Mouse (Mus musculus): ENCODE measurements around the gene St8sia1. TPM values are rescaled to one million over a fixed set of nuclear protein-coding genes. Genes with fewer than 3 reads are reported as not detected.

St8sia1 gene
- polyA plus RNA-seq, 1 experiment from 2014 or later = 4.7 TPM

- no peak overlapping the region for H3K27ac ChIP-seq (ENCODE audit: low read depth, low read length)
- H3K27me3 ChIP-seq (replicated peaks; ENCODE audit: control insufficient read depth, insufficient read depth, low read length) = no peaks in the 10 kb centered on the region
- no peak for DNase-seq (ENCODE audit: low spot score)
- H3K4me2 ChIP-seq (ENCODE audit: low read length) = no peak overlapping the region
- H3K4me3 ChIP-seq (ENCODE audit: low read depth, low read length) = no peak overlapping the region
- H3K9ac ChIP-seq (ENCODE audit: low read length) = no peak overlapping the region
- WGBS = 92% methylated on average over 7 of the region's 7 CpGs
- H3K36me3 ChIP-seq (ENCODE audit: control insufficient read depth, insufficient read depth, low read length) = no peaks in the 10 kb centered on the region
- no peaks in the 10 kb centered on the region; the same call in 1 of the 2 replicates for H3K4me1 ChIP-seq (ENCODE audit: control insufficient read depth, insufficient read depth, low read length)
- H3K9me3 ChIP-seq (replicated peaks; ENCODE audit: control insufficient read depth, low read length) = no peaks in the 10 kb centered on the region
- no peak for ATAC-seq
Measured at GRCm38 (mm10) chr6:142952361-142952954, 11.8 kb downstream of the St8sia1 start.

- Histone ChIP-seq H3K4me1 (ENCODE audit: control insufficient read depth, insufficient read depth, low read length) (no peaks in the 10 kb centered on the region; the same call in 1 of the 2 replicates), H3K9ac (ENCODE audit: low read length) (no peak overlapping the region), H3K27me3 (replicated peaks; ENCODE audit: control insufficient read depth, insufficient read depth, low read length) (no peaks in the 10 kb centered on the region), H3K27ac (ENCODE audit: low read depth, low read length) (no peak overlapping the region), H3K4me3 (ENCODE audit: low read depth, low read length) (no peak overlapping the region), H3K36me3 (ENCODE audit: control insufficient read depth, insufficient read depth, low read length) (no peaks in the 10 kb centered on the region), H3K9me3 (replicated peaks; ENCODE audit: control insufficient read depth, low read length) (no peaks in the 10 kb centered on the region), H3K4me2 (ENCODE audit: low read length) (no peak overlapping the region)
- 91% methylated on average over 7 of the region's 7 CpGs for WGBS
- ATAC-seq (no peak), DNase-seq (ENCODE audit: low spot score) (no peak)
Measured at GRCm38 (mm10) chr6:142951564-142952308, 12.5 kb downstream of the St8sia1 start.

GRCm38 (mm10) chr6:142950354-142950753 lies 13.9 kb downstream of the St8sia1 start:
- no peak overlapping the region for H3K9ac ChIP-seq (ENCODE audit: low read length)
- H3K4me2 ChIP-seq (ENCODE audit: low read length) = no peak overlapping the region
- DNase-seq (ENCODE audit: low spot score) (no peak), ATAC-seq (no peak)
- H3K36me3 ChIP-seq (ENCODE audit: control insufficient read depth, insufficient read depth, low read length) = no peaks in the 10 kb centered on the region
- no peak overlapping the region for H3K4me3 ChIP-seq (ENCODE audit: low read depth, low read length)
- no peaks in the 10 kb centered on the region for H3K27me3 ChIP-seq (replicated peaks; ENCODE audit: control insufficient read depth, insufficient read depth, low read length)
- no peak overlapping the region for H3K27ac ChIP-seq (ENCODE audit: low read depth, low read length)
- WGBS = 74% methylated on average over 11 of the region's 11 CpGs
- H3K4me1 ChIP-seq (ENCODE audit: control insufficient read depth, insufficient read depth, low read length) = no peaks in the 10 kb centered on the region; the same call in 1 of the 2 replicates
- H3K9me3 ChIP-seq (replicated peaks; ENCODE audit: control insufficient read depth, low read length) = no peaks in the 10 kb centered on the region

DNA sequence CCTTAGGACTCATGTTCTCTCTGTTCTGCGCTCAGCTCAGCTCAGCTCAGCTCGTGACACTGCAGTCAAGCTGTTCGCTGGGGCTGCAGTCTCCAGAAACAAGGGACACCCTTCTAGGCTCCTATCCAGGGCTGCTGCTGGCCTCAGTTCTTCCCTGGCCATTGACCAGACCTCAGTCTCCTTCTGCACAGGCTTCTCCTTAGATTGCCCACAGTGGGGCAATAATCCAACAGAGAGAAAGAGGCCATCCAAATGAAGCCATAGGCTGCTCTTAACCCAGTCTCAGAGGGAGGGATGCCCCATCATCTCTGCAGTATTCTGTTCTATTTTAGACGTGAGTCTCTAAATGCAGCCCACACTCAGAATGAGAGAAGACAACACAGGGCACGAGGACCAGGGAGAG lies 15.3 kb downstream of the St8sia1 start:
- no peak overlapping the region for H3K4me3 ChIP-seq (ENCODE audit: low read depth, low read length)
- no peak overlapping the region for H3K27ac ChIP-seq (ENCODE audit: low read depth, low read length)
- no peaks in the 10 kb centered on the region; the same call in 1 of the 2 replicates for H3K4me1 ChIP-seq (ENCODE audit: control insufficient read depth, insufficient read depth, low read length)
- DNase-seq (ENCODE audit: low spot score) = no peak
- H3K36me3 ChIP-seq (ENCODE audit: control insufficient read depth, insufficient read depth, low read length) = no peaks in the 10 kb centered on the region
- H3K27me3 ChIP-seq (replicated peaks; ENCODE audit: control insufficient read depth, insufficient read depth, low read length) = no peaks in the 10 kb centered on the region
- H3K9me3 ChIP-seq (replicated peaks; ENCODE audit: control insufficient read depth, low read length) = no peaks in the 10 kb centered on the region; the same call in 1 of the 2 replicates
- 72% methylated on average over 5 of the region's 5 CpGs for WGBS
- no peak overlapping the region for H3K9ac ChIP-seq (ENCODE audit: low read length)
- H3K4me2 ChIP-seq (ENCODE audit: low read length) = no peak overlapping the region
- ATAC-seq = peak; percentile 49; the same call in 1 of the 2 replicates

DNA sequence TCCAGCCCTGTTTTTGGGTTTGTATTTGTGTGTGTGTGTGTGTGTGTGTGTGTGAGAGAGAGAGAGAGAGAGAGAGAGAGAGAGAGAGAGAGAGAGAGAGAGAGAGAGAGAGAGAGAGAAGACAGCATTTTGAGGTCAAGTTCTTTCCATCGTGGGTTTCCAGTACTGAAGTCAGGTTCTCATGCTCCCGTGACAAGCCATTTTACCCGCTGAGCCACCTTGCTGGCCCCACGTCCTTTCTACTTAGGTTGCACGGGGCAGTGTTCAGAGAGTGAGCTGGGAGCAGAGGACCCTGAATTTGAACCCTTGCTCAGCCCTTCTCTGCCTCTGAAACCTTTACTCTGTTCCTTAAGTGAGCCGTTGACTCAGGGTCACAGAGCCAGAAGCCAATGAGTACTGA lies 17.2 kb downstream of the St8sia1 start:
- no peak overlapping the region for H3K4me2 ChIP-seq (ENCODE audit: low read length)
- DNase-seq (ENCODE audit: low spot score) (no peak), ATAC-seq (no peak)
- H3K9me3 ChIP-seq (replicated peaks; ENCODE audit: control insufficient read depth, low read length) = no peaks in the 10 kb centered on the region; the same call in 1 of the 2 replicates
- H3K9ac ChIP-seq (ENCODE audit: low read length) = no peak overlapping the region
- WGBS = 87% methylated on average over 6 of the region's 6 CpGs
- 0 out of 2 replicates have a peak, but pooled peaks cover 2% of the 10 kb centered on the region for H3K36me3 ChIP-seq (ENCODE audit: control insufficient read depth, insufficient read depth, low read length)
- no peaks in the 10 kb centered on the region; the same call in 1 of the 2 replicates for H3K4me1 ChIP-seq (ENCODE audit: control insufficient read depth, insufficient read depth, low read length)
- H3K27ac ChIP-seq (ENCODE audit: low read depth, low read length) = no peak overlapping the region
- no peaks in the 10 kb centered on the region for H3K27me3 ChIP-seq (replicated peaks; ENCODE audit: control insufficient read depth, insufficient read depth, low read length)
- no peak overlapping the region for H3K4me3 ChIP-seq (ENCODE audit: low read depth, low read length)

- Histone ChIP-seq H3K9ac (ENCODE audit: low read length) (no peak overlapping the region), H3K4me3 (ENCODE audit: low read depth, low read length) (no peak overlapping the region), H3K27me3 (replicated peaks; ENCODE audit: control insufficient read depth, insufficient read depth, low read length) (no peaks in the 10 kb centered on the region), H3K9me3 (replicated peaks; ENCODE audit: control insufficient read depth, low read length) (no peaks in the 10 kb centered on the region; the same call in 1 of the 2 replicates), H3K36me3 (ENCODE audit: control insufficient read depth, insufficient read depth, low read length) (0 out of 2 replicates have a peak, but pooled peaks cover 2% of the 10 kb centered on the region), H3K27ac (ENCODE audit: low read depth, low read length) (no peak overlapping the region), H3K4me1 (ENCODE audit: control insufficient read depth, insufficient read depth, low read length) (peaks cover 4% of the 10 kb centered on the region; the same call in 1 of the 2 replicates), H3K4me2 (ENCODE audit: low read length) (no peak overlapping the region)
- ATAC-seq = no peak
- 80% methylated on average over 7 of the region's 8 CpGs for WGBS
- no peak for DNase-seq (ENCODE audit: low spot score)
Measured at GRCm38 (mm10) chr6:142946069-142946871, 18.0 kb downstream of the St8sia1 start.

DNA sequence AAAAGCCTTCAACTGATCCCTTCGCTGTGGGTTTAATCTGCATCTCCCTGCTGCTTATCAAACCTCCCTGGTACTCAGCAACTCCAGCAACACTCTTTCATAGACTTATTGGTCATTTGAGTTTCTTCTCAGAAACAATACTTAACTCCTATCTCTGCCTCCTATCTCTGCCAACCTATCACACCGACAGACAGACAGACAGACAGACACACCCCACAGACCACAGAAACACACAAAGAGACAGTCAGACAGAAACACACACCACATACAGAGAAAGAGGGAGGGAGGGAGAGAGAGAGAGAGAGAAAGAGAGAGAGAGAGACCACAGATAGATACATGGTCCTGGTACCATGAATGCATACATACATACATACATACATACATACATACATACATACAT lies 18.8 kb downstream of the St8sia1 start:
- no peaks in the 10 kb centered on the region; the same call in 1 of the 2 replicates for H3K9me3 ChIP-seq (replicated peaks; ENCODE audit: control insufficient read depth, low read length)
- H3K27me3 ChIP-seq (replicated peaks; ENCODE audit: control insufficient read depth, insufficient read depth, low read length) = no peaks in the 10 kb centered on the region
- ATAC-seq (no peak), DNase-seq (ENCODE audit: low spot score) (no peak)
- H3K4me2 ChIP-seq (ENCODE audit: low read length) = no peak overlapping the region
- H3K4me3 ChIP-seq (ENCODE audit: low read depth, low read length) = no peak overlapping the region
- H3K27ac ChIP-seq (ENCODE audit: low read depth, low read length) = no peak overlapping the region
- 0 out of 2 replicates have a peak, but pooled peaks cover 2% of the 10 kb centered on the region for H3K36me3 ChIP-seq (ENCODE audit: control insufficient read depth, insufficient read depth, low read length)
- 93% methylated on average over 2 of the region's 2 CpGs for WGBS
- no peak overlapping the region for H3K9ac ChIP-seq (ENCODE audit: low read length)
- peaks cover 6% of the 10 kb centered on the region; the same call in 1 of the 2 replicates for H3K4me1 ChIP-seq (ENCODE audit: control insufficient read depth, insufficient read depth, low read length)

GRCm38 (mm10) chr6:142944470-142944869 lies 19.8 kb downstream of the St8sia1 start:
- ATAC-seq = no peak
- no peak overlapping the region for H3K27ac ChIP-seq (ENCODE audit: low read depth, low read length)
- no peak for DNase-seq (ENCODE audit: low spot score)
- no peak overlapping the region for H3K9ac ChIP-seq (ENCODE audit: low read length)
- 94% methylated on average over 3 of the region's 3 CpGs for WGBS
- no peak overlapping the region for H3K4me3 ChIP-seq (ENCODE audit: low read depth, low read length)
- H3K4me1 ChIP-seq (ENCODE audit: control insufficient read depth, insufficient read depth, low read length) = peaks cover 6% of the 10 kb centered on the region; the same call in 1 of the 2 replicates
- H3K36me3 ChIP-seq (ENCODE audit: control insufficient read depth, insufficient read depth, low read length) = 0 out of 2 replicates have a peak, but pooled peaks cover 2% of the 10 kb centered on the region
- H3K9me3 ChIP-seq (replicated peaks; ENCODE audit: control insufficient read depth, low read length) = no peaks in the 10 kb centered on the region; the same call in 1 of the 2 replicates
- H3K4me2 ChIP-seq (ENCODE audit: low read length) = no peak overlapping the region
- no peaks in the 10 kb centered on the region for H3K27me3 ChIP-seq (replicated peaks; ENCODE audit: control insufficient read depth, insufficient read depth, low read length)
